Mouse (Mus musculus) cerebellum, adult 2 months (tissue): ENCODE data around the gene Hinfp. TPM values are rescaled to one million over a fixed set of nuclear protein-coding genes. Genes with fewer than 3 reads are reported as not detected.

Source experiments
- DNase-seq, 2 experiments: peaks; one replicate each; pipeline ENCODE4 v3.0.0; 2021
- H3K27ac ChIP-seq: fragments of 200-500 bp; 2 replicates; pipeline ENCODE4 v1.5.1; 2012; ENCODE audit warnings: low read length, control low read depth, inconsistent platforms; ENCODE audit not compliant: insufficient read depth
- H3K27me3 ChIP-seq: fragments of 200-500 bp; 2 replicates; pipeline ENCODE4 v1.6.1; 2012; ENCODE audit warnings: inconsistent platforms, mild to moderate bottlenecking, low read length, moderate library complexity; ENCODE audit not compliant: control insufficient read depth, insufficient read depth
- H3K4me1 ChIP-seq: fragments of 200-500 bp; 2 replicates; pipeline ENCODE4 v1.6.1; 2011; ENCODE audit warnings: low read length; ENCODE audit not compliant: control insufficient read depth, insufficient read depth
- H3K4me3 ChIP-seq: fragments of 200-500 bp; replicated peaks from 2 replicates; pipeline ENCODE3; 2011; ENCODE audit warnings: mild to moderate bottlenecking, low read depth, low read length, control low read depth; ENCODE audit not compliant: insufficient read depth
- CTCF ChIP-seq: fragments of 200-500 bp; IDR thresholded peaks from 2 replicates; pipeline ENCODE4 v1.5.1; 2011; ENCODE audit warnings: low read depth, mild to moderate bottlenecking, control low read depth, low read length, moderate library complexity, borderline replicate concordance; ENCODE audit not compliant: insufficient read depth
- POLR2A ChIP-seq: fragments of 200-500 bp; IDR thresholded peaks from 2 replicates; pipeline ENCODE4 v1.6.1; 2011; ENCODE audit warnings: low read length, control low read depth, borderline replicate concordance; ENCODE audit not compliant: insufficient read depth
- WGBS: fragments of 180-500 bp; shearing (Covaris S2); methylation state at CpG from one replicate; pipeline ENCODE4 v1.1.7; 2018; 5-methylcytosine and 5-hydroxymethylcytosine counted together
- polyA plus RNA-seq: library from polyadenylated mRNA; depleted of rRNA; stranded (reverse); fragments of >200 nt; gene quantifications from 2 replicates; pipeline ENCODE4 v1.2.3, GENCODE M21; 2012

The Hinfp gene
- polyA plus RNA-seq, 1 experiment = 35.8 TPM

- no peak for TF ChIP-seq CTCF
- no peak for TF ChIP-seq POLR2A
- 0 out of 2 replicates have a peak, but pooled peaks cover 2% of the 10 kb centered on the region for H3K4me1 ChIP-seq
- no peak for DNase-seq
- peak within 1 kb of the TSS; percentile 47 for H3K4me3 ChIP-seq
- 82% methylated on average over 6 of the region's 6 CpGs for WGBS
- peak within 1 kb of the TSS; percentile 27 for H3K27ac ChIP-seq
- H3K27me3 ChIP-seq = no peaks in the 10 kb centered on the region
Measured at GRCm38 (mm10) chr9:44268432-44268831, 37.0 kb downstream of the Hinfp start, which contains the start of gene Nlrx1. TSS of gene Nlrx1 (minus strand) at chr9:44268599.

GRCm38 (mm10) chr9:44268027-44268360 is 37.5 kb downstream of the Hinfp start:
- WGBS = 3% methylated on average over 28 of the region's 28 CpGs
- H3K4me1 ChIP-seq = 0 out of 2 replicates have a peak, but pooled peaks cover 2% of the 10 kb centered on the region
- DNase-seq = peak; percentile 85 to 87
- peak overlapping the region; percentile 27 for H3K27ac ChIP-seq
- no peaks in the 10 kb centered on the region for H3K27me3 ChIP-seq
- peak overlapping the region; percentile 47 for H3K4me3 ChIP-seq
- TF ChIP-seq CTCF (peak; percentile 64; the same call in 1 of the 2 replicates), POLR2A (no peak)

- Histone ChIP-seq H3K4me1 (0 out of 2 replicates have a peak, but pooled peaks cover 2% of the 10 kb centered on the region), H3K4me3 (peak overlapping the region; percentile 47), H3K27ac (peak overlapping the region; percentile 27), H3K27me3 (no peaks in the 10 kb centered on the region)
- WGBS = 9% methylated on average over 23 of the region's 23 CpGs
- DNase-seq = no peak
- TF ChIP-seq POLR2A = no peak
- no peak for TF ChIP-seq CTCF
Measured at GRCm38 (mm10) chr9:44267319-44268026, 38.0 kb downstream of the Hinfp start.

DNA sequence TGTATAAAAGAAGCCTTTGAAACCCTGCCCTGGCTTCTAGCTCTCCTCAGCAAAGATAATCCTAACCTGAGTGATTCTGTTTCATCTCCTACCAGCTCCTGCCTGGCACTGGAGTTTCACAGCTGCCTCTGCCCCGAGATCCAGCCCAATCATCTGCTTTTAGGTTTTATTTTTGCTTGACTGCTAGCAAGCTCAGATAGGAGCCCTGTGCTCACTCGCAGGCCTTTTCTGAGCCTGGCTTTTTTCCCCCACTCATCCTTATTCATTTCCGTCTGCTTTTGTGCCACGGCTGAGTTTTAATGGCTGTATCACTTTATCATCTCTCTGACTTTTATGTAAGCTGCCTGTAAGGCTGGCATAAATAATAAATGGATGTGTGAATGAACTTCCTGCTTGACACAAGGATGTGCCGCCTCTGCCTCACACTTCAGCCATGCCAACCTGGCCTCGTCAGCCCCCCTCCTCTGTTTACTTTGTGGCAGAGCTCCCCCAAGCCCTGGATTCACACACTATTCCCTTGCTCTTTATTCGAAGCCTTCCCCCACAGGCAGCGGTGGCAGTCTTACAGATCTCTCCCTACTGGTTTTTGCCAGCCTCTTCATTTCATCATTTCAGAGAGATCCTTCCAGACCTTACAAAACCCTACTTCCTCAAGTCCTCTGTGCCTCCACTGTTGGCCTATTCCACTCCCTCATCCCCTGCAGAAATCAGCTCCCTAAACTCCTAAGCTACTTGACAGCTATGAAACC is 38.8 kb downstream of the Hinfp start:
- H3K4me3 ChIP-seq = no peak overlapping the region
- H3K4me1 ChIP-seq = 0 out of 2 replicates have a peak, but pooled peaks cover 2% of the 10 kb centered on the region
- H3K27ac ChIP-seq = no peak overlapping the region
- H3K27me3 ChIP-seq = no peaks in the 10 kb centered on the region
- TF ChIP-seq CTCF (no peak), POLR2A (no peak)
- WGBS = 76% methylated on average over 8 of the region's 8 CpGs
- DNase-seq = no peak

GRCm38 (mm10) chr9:44261388-44261787 is 44.1 kb downstream of the Hinfp start:
- Histone ChIP-seq H3K27ac (no peak overlapping the region), H3K27me3 (no peaks in the 10 kb centered on the region), H3K4me1 (no peaks in the 10 kb centered on the region), H3K4me3 (no peak overlapping the region)
- DNase-seq = no peak
- 87% methylated on average over 14 of the region's 14 CpGs for WGBS
- TF ChIP-seq CTCF (no peak), POLR2A (no peak)

DNA sequence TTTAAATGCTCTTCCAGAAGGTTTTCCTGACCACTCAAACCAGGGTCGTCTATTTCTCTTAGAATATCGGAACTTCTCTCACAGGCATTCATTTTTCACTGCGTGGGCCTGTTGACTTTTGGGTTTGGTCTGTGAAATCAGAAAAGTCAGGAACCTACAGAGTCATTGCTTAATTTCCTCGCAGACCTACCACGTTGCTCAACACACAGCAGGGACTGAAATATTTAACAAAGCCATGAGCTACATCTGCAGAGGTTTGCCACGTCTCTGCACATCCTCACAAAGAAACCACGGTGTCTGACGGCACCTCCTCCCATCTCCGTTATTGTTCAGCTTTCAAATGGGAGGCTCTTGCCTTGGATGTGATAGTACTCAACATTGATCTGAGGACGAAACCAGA is 46.5 kb downstream of the Hinfp start:
- Histone ChIP-seq H3K27ac (no peak overlapping the region), H3K4me1 (no peaks in the 10 kb centered on the region), H3K27me3 (no peaks in the 10 kb centered on the region), H3K4me3 (no peak overlapping the region)
- no peak for DNase-seq
- TF ChIP-seq POLR2A (no peak), CTCF (no peak)
- WGBS = 55% methylated on average over 10 of the region's 10 CpGs

GRCm38 (mm10) chr9:44256213-44256612 is 49.3 kb downstream of the Hinfp start:
- WGBS = 66% methylated on average over 8 of the region's 8 CpGs
- no peaks in the 10 kb centered on the region for H3K27me3 ChIP-seq

More at GRCm38 (mm10) chr9:44256213-44256612, 49.3 kb downstream of the Hinfp start:
- no peak for DNase-seq
- Histone ChIP-seq H3K4me1 (no peaks in the 10 kb centered on the region), H3K4me3 (no peak overlapping the region), H3K27ac (no peak overlapping the region)
- no peak for TF ChIP-seq POLR2A
- no peak for TF ChIP-seq CTCF
